Mouse (Mus musculus) lung, postnatal 14 days (tissue): Measurements from ENCODE around the gene Calml3.

Experiments used
- DNase-seq: peaks from one replicate; pipeline ENCODE4 v3.0.0; 2021

Calml3 gene

DNA sequence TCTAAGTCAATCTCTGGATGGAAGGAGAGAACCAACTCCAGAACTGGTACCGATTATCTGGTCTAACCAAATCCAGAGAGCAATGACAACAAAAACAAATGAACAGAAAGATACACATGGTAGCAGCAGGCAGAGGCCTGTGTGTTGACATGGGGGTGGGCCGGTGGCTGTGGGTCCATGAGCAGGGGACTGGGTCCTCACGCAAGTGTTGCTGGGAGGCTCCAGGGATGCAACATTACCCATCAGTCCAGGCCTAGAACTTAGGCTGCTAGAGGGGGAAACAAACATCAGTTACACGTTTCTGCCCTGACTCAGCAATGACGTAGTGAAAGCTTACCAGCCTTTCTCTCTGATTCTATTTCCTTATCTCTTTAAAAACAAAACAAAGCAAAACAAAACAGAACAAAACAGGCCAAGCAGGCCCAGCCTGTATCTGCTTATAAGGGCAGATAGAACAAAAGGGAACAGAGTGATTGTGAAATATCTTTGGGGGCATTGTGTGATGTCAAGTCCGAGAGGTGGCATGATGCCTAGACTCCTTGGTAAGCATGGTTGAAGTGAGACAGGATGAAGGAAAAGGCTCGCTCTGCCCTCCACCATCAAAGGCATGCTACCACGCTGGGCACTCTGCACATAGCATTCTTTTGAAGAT lies 24.4 kb downstream of the Calml3 start:
- DNase-seq = peak; percentile 22

DNA sequence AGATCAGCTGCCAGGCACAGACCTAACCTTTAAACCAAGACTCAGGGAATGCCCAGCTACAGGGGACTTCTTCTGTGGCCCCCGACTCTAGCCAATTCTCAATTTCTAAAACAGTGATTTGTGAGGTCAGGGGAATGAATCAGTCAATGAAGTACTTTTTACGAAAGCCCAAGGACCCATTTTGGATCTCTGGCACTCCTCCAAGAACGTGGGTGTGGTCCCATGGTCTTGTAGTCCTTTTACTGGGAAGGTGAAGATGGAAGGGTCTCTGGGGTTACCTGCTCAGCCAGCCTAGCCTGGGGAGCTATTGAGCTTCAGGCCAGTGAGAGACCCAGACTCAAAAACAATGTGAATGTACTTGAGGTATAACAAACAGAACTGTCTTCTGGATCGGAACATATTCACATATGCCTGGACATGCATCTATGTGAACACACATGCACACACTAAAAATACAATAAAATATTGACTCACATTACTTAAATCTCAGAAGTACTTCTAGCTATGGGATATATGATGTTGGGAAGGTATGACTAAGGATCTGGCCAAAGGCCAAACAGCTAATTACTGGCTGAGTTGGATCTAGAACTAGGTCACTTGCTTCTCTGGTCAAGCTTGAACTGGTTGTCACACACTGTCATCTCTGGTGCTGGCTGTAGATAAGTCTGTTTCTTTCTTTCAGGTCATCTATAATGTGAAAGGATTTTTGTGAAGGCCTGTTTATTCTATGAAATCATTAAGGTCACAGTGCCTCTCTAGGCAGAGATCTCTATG lies 25.3 kb downstream of the Calml3 start:
- peak; percentile 37 for DNase-seq

DNA sequence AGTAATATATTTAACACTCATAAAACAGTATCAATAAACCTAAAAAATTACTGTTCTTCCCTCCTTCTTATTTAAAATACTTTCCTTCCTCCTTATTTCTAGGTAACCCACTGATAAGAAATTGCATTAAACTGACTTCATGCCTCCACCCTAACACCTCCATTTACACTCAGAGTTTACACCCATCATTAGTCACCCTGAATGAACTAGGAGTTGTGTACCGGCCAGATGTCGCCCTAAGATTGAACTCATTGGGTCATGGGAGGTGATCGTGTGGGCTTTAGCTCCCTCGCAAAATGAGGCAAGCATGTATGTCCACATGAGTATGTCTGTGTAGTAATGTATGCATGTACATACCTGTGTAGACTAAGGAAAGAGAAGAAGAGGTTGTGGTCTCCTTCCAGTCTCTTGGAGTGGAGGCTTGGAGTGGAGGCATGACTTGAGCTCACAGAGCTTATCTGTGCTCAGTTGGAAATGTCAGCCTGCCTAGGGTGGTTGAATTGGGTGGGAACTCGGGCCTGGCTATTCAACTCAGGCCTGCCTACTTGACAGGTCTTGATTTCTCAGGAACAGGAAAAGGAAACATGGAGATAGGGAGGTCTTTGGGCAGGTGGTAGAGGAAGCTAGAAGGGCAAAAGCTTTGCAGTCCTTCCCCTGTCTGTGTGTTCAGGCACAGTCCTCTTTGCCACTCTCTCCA lies 26.8 kb downstream of the Calml3 start:
- DNase-seq = no peak

DNA sequence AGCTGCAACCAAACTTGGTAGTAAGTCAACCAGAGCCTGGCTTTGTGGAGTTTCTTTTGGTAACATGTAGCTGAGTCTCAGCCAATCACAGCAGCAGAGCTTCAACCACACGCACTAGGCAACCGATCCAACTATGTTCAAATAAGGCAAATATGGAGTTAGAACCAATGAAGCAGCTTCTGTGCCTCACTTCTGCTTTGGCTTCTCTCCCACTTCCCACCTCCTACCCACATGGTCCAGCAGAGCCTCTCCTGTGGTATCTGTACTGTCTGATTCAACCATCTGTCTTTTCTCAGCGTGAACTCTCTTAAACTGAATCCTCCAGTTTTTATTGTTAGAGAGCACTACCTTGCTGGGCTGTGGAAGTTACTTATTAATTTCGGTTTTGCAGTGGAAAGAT lies 27.7 kb downstream of the Calml3 start:
- DNase-seq = no peak

DNA sequence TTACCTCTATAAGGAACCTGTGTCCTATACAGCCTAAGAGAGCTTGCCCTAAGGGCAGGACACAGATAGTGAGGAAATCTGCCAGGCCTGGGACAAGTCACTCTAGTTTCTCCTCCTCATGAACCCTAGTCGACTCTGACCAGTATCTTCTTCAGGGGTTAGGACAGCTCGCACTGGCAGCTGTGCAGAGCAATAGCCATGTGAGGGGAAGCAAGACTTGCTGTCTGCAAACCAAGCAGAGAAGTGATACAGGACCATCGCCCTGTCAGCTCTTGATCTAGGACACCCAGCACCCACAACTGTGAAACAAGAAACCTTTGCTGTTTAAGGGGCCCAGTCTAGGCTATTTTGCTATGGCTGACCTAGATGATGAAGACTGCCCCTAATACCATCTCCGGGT lies 29.1 kb downstream of the Calml3 start:
- DNase-seq = no peak

DNA sequence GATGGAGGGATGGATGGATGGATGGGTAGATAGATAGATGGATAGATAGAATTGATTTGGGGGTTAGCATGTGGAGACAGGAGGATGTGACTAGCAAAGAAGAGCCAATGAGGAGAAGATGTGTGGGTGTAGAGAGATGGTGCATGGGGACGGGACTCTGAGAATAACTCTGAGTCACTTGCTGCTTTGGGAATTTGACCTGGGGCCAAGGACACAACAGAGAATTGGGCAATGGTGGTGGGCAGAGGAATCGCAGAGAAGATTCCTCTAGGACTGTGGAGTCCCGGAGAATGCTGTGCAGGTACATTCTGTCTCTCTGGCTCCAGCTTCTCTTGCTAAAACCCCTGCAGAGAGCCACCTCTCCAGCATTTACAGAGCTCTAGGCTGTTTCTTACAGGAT lies 29.8 kb downstream of the Calml3 start:
- DNase-seq = peak; percentile 23

DNA sequence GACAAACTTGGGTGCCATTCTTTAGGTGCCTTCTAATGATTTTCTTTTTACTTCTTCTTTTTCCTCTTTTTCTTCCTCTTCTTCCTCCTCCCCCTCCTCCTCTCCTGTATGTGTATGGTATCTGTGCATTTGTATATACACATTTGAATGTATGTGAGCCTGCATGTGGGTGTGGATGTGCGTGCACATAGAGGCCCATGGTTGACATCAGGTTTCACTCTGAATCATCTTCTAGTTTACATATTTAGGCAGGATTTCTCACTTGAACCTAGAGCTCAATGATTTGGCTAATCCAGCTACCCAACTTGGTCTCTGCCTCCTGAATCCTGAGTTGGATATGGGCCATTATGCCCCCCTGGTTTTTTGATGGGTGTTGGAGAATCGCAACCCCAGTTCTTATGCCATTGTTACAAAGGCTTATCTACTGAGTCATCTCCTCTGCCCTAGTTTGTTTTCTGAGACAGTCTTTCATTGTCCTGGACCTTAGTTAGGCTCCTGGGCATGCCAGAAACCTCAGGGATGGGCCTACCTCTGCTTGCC lies 30.9 kb downstream of the Calml3 start:
- DNase-seq = no peak

DNA sequence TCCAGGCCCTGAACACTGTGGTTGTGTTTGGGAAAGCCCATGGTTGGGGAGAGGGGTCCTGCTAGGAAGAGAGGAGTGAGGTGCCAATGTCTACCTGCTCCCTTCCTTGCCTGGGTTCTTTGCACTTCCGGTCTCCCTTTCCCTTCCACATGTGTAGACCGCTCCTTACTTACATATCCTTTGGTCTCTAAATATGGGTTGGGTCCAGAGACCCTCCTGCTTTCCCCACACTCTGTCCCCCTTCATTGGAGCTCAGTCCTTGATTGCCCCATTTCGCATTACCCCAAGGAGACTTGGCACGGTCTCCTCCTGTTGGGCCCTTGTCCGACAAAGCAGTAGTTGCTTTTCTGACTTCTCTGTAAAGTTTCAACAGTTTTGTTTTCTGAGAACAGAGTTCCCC lies 32.9 kb downstream of the Calml3 start:
- DNase-seq = no peak

DNA sequence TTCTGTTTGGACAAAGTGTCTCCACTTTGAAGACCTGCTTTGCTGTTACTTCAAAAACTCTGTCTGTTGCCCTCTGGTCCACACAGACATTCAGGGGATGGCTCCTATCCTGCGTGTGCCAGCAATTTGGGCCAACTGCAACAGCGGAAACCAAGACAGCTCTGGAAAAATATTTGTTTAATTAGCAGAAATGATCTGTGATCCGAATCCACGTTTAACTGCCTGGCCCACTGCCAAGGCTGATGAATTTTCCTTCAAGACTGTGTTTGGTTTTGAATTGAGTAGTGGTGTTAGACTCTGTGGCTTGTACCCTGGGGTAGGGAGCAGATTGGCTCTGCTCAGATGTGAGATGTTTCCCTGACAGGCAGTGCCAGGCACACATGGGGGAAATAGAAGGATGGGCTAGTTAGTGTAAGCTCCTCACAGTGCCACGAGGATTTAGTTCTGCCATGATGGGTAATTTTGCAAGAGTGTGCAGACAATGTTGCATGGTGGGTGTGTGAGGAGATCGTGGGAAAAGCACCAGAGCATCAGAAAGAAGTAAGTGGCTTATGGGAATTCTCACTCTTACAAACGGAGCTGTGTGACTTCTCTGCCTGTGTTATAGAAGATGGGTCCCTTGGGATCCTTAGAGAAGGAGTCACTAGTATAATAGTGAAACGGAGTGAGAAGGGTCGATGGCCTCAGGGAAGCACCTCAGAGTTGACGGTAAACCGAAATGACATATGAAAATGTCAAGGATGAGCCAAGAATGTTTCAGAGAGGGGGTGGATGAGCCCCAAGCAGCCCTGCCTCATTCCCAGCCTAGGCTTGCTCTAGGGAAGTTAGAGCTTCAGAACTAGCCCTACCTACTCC lies 33.7 kb downstream of the Calml3 start:
- DNase-seq = peak; percentile 78

DNA sequence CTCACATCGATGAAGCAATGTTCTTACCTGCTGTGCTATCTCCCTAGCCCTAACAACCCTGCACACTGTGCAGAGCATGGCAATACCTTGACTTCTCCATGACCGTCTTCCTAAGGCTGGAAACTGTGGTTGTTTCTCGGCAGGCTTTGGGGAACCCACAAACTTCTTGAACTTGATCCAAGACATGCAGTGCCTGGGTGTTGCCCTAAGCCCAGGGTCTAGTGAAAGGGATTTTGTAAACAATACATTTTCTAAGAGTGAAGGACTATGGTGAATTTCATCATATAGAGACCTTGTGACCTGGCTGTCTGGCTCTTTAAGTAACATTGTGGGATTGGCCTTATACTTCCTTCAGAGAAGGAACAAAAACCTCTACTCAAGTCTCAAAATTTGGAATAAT lies 34.6 kb downstream of the Calml3 start:
- DNase-seq = no peak

DNA sequence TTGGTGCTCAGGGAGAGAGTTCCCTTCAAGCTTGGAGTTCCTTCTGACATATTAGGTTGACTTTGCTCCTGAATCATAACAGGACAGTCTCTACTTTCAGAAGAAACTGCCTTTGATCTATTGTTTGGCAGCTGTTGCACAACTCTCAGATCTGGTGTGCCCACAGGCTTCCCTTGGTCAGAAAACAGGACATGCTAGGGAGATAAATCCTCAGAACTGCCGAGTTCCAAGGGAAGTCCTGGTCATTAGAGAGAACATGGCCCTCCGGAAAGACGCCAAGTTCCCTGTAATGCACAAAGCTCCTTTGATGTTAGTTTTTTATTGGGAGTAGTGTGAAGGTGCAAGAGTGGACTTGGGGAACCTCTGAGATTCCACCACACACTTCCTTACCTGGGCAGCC lies 35.5 kb downstream of the Calml3 start:
- peak; percentile 50 for DNase-seq

DNA sequence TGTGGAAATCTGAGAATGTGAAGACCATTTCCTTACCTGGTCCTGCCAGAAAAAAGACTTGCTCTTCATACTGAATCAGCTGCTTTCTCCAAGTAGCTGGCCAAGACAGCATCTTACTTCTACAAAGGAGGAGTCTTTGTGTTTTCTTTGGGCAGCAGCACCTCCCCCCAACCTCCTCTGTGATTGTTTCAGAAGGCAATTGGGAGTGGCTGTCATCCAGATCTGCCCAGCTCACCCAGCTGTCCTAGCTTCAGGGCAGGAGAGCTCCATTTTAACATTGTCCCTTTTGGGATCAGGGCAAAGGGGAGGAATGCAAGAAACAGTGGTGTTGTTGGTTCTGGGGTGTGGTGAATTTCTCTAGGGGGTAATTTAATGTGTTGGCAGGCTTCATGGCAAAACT lies 37.0 kb downstream of the Calml3 start:
- no peak for DNase-seq

DNA sequence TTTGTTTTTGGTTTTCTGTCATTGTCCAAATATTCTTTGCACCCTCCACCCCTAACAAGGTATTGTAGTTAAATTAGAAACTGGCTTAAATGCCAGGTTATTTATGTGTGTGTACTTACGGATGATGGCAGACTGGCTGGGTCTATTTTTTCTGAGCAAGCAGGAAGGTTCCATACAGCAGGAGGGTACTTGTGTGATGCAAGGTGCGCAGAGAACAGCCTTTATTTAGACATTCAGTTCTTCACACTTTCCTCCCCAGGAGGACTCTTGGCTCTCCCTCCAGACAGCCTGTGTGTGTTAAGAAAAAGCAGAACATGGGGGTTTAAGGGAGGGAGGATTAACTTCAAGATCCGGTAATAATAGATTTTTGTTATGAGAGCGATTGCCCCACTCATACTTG lies 38.3 kb downstream of the Calml3 start:
- DNase-seq = no peak

DNA sequence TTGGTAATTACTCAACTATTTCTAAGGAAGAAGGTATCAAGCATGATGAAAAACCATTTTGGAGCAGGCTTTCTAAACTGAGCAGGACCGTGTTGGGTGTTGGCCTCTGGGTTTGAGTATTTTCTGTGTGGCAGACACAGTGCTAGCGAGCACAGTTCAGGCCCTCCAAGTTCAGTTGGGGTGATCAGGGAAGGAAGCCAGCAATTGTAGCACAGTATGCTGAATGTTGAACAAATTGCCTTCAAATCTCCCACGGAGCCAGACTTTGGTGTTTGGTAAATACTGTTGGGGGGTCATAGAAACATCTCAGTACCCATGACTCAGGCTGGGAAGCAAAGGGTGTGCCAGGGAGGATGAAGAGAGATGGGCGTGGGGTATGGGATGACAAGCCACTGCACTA lies 43.0 kb downstream of the Calml3 start:
- DNase-seq = no peak

DNA sequence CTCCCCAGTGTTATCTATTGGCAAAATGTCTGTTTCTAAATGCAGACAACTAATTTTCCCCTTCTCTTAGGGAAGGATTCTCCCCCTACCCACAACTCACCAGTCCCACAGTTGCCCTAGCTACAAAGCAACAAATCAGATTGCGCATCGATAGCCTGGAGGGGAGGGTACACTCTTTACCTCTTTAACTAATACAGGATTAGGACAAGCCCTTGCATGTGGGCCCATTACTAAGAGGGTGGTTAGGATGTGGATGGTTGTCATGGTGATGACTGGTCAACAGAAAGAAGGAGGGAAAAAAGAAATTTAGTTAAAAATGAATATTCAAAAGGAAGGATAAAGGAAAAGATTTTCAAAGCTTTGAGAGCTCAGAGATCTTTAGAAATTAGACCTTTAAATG lies 45.8 kb downstream of the Calml3 start:
- no peak for DNase-seq

DNA sequence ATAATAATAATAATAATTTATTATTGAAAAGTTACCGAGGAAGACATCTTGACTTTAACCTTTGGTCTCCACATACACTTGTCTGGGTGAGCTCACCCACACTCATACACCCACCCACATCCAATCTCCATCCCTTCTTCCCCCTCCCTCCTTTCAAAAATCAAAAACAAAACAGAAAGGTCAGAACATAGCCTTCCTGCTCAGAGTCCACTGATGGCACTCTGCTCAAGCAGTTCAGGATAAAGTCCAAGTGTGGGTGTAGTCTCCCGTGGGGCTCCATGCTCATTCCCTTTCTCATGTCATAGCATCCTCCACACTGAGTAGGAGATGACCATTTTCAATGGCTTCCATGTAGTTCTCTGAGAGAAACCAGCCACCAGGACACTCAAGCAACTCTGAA lies 50.8 kb downstream of the Calml3 start:
- DNase-seq = no peak
